Mouse (Mus musculus): ENCODE data around the gene Pakap. TPM values are rescaled to one million over a fixed set of nuclear protein-coding genes. Genes with fewer than 3 reads are reported as not detected.

Gene Pakap
- total RNA-seq, 2 experiments from 2014 or later: 15.2 to 16.5 TPM

GRCm38 (mm10) chr4:57919494-57920423 is 351.8 kb downstream of the Pakap start:
- no peak for DNase-seq

GRCm38 (mm10) chr4:57920522-57920921 is 352.5 kb downstream of the Pakap start:
- DNase-seq: no peak

GRCm38 (mm10) chr4:57922171-57922570 is 354.2 kb downstream of the Pakap start:
- DNase-seq: no peak

- DNase-seq: no peak
These were observed 356.6 kb downstream of the Pakap start for GRCm38 (mm10) chr4:57924556-57925071.

- DNase-seq: no peak
These were observed 359.7 kb downstream of the Pakap start for GRCm38 (mm10) chr4:57927464-57928205.

- no peak for DNase-seq
These were observed 362.7 kb downstream of the Pakap start for GRCm38 (mm10) chr4:57930559-57931170.

- no peak for DNase-seq
These were observed 366.2 kb downstream of the Pakap start for GRCm38 (mm10) chr4:57934181-57934580.

GRCm38 (mm10) chr4:57937292-57937691 is 369.3 kb downstream of the Pakap start:
- DNase-seq: no peak

GRCm38 (mm10) chr4:57940631-57941030 is 372.7 kb downstream of the Pakap start:
- DNase-seq: no peak

GRCm38 (mm10) chr4:57942892-57943291 is 374.9 kb downstream of the Pakap start:
- no peak for DNase-seq

Other genes starting within 250 kb of the Pakap start
- gene Palm2, start 133.9 kb upstream of the Pakap start, total RNA-seq (2021): 1 to 10 TPM; 4.1 to 9.1 TPM
- gene Akap2, start 149.5 kb downstream of the Pakap start, total RNA-seq (2021): 10 to 100 TPM; 35.9 to 43.1 TPM